Mouse (Mus musculus): ENCODE measurements at regions not wholly inside any gene's neighbourhood (a gene's known extent, or its start where the extent isn't known, plus 50 kb on each side); places are given as distances from the start of the nearest gene placed in this dataset.

- H3K4me1 ChIP-seq (ENCODE audit: insufficient read depth, low read length) = peaks cover 20% of the 10 kb centered on the region
- H3K27ac ChIP-seq (ENCODE audit: low read length) = no peak overlapping the region
- H3K9me3 ChIP-seq (ENCODE audit: low read length) = no peaks in the 10 kb centered on the region
- no peaks in the 10 kb centered on the region for H3K36me3 ChIP-seq (ENCODE audit: insufficient read depth, low read length)
- 0 out of 2 replicates have a peak, but pooled peaks have one; percentile 70 for ATAC-seq (ENCODE audit: low FRiP score, low TSS enrichment)
- H3K4me3 ChIP-seq (ENCODE audit: low read length) = no peak overlapping the region
- WGBS = 72% methylated on average over 9 of the region's 9 CpGs
- H3K27me3 ChIP-seq (ENCODE audit: insufficient read depth, low read length) = no peaks in the 10 kb centered on the region
- 0 out of 2 replicates have a peak overlapping the region, but pooled peaks have one; percentile 8 for H3K4me2 ChIP-seq (replicated peaks; ENCODE audit: low read depth, low read length)
- no peak overlapping the region for H3K9ac ChIP-seq (replicated peaks; ENCODE audit: low read length)
These were observed 212.0 kb upstream of the Jarid2 start for GRCm38 (mm10) chr13:44517312-44517711.

- no peaks in the 10 kb centered on the region for H3K9me3 ChIP-seq (ENCODE audit: low read length)
- H3K9ac ChIP-seq (replicated peaks; ENCODE audit: low read length) = no peak overlapping the region
- H3K4me2 ChIP-seq (replicated peaks; ENCODE audit: low read depth, low read length) = no peak overlapping the region
- no peak overlapping the region for H3K27ac ChIP-seq (ENCODE audit: low read length)
- H3K36me3 ChIP-seq (ENCODE audit: insufficient read depth, low read length) = no peaks in the 10 kb centered on the region
- H3K4me3 ChIP-seq (ENCODE audit: low read length) = no peak overlapping the region
- 83% methylated on average over 4 of the region's 4 CpGs for WGBS
- peaks cover 19% of the 10 kb centered on the region for H3K4me1 ChIP-seq (ENCODE audit: insufficient read depth, low read length)
- ATAC-seq (ENCODE audit: low FRiP score, low TSS enrichment) = no peak
- H3K27me3 ChIP-seq (ENCODE audit: insufficient read depth, low read length) = no peaks in the 10 kb centered on the region
These were observed 211.1 kb upstream of the Jarid2 start for GRCm38 (mm10) chr13:44518215-44518614.

DNA sequence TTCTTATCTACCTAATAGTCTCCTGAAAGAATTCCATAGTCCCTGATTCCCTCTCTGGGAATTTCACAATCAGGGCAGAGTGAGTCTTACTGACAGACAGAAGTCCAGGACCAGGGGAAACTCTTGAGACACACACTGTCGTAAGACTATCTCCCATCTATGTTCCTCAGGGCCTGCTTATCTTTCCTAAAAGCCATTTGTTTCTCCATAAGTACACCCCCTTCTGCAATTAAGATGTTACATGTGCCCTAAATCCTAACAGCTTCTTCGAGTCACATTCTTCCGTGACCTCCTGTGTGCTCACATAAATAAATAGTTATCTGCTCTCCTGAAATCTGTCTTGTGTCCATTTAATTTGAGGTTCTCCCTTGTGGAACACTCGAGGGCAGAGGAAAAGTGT, 205.8 kb upstream of the Jarid2 start:
- ATAC-seq (ENCODE audit: low FRiP score, low TSS enrichment) = no peak

DNA sequence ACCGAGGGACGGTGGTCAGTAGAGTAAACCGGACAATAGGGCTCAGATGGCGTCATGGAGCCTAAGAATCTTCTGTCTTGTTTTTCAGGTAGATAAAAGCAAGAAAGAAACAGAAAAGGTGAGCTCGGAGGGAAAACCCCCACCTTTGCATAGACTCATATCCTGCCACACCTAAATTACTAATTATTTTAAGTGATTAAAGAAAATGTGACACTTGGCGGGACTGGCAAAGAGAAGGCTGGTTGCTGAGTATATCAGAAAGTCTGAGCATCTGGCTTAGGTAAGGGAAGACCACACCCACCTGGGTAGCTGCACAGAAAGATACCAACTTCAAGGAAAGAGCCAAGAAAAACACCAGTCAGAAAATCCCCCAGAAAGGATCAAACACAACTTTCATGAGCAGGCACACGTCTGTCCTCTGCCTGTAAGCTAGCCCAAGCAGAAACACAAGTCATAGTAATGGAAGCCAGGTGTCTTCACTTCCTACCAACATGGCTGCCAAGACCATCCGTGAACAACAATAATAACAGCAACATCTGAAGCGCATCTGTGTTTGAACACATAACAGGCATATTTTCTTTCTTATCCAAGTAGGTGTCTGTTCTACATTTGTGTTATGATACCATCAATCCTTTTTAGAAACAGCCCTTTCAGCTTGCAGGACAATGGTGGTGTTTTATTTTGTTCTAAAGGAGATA, 198.3 kb upstream of the Jarid2 start:
- WGBS = 85% methylated on average over 9 of the region's 9 CpGs
- no peak for ATAC-seq (ENCODE audit: low FRiP score, low TSS enrichment)
- H3K27me3 ChIP-seq (ENCODE audit: insufficient read depth, low read length) = no peaks in the 10 kb centered on the region
- no peak overlapping the region for H3K27ac ChIP-seq (ENCODE audit: low read length)
- H3K36me3 ChIP-seq (ENCODE audit: insufficient read depth, low read length) = no peaks in the 10 kb centered on the region
- H3K9me3 ChIP-seq (ENCODE audit: low read length) = no peaks in the 10 kb centered on the region
- H3K4me2 ChIP-seq (replicated peaks; ENCODE audit: low read depth, low read length) = no peak overlapping the region
- H3K4me3 ChIP-seq (ENCODE audit: low read length) = no peak overlapping the region
- H3K9ac ChIP-seq (replicated peaks; ENCODE audit: low read length) = no peak overlapping the region
- H3K4me1 ChIP-seq (ENCODE audit: insufficient read depth, low read length) = no peaks in the 10 kb centered on the region

More for the DNA sequence above, 205.8 kb upstream of the Jarid2 start:
- Histone ChIP-seq H3K4me3 (ENCODE audit: low read length) (no peak overlapping the region), H3K4me2 (replicated peaks; ENCODE audit: low read depth, low read length) (no peak overlapping the region), H3K27ac (ENCODE audit: low read length) (no peak overlapping the region), H3K9ac (replicated peaks; ENCODE audit: low read length) (no peak overlapping the region), H3K4me1 (ENCODE audit: insufficient read depth, low read length) (no peaks in the 10 kb centered on the region), H3K27me3 (ENCODE audit: insufficient read depth, low read length) (no peaks in the 10 kb centered on the region), H3K36me3 (ENCODE audit: insufficient read depth, low read length) (no peaks in the 10 kb centered on the region), H3K9me3 (ENCODE audit: low read length) (no peaks in the 10 kb centered on the region)
- WGBS = 51% methylated on average over 4 of the region's 4 CpGs

- Histone ChIP-seq H3K9ac (replicated peaks; ENCODE audit: low read length) (no peak overlapping the region), H3K36me3 (ENCODE audit: insufficient read depth, low read length) (no peaks in the 10 kb centered on the region), H3K27ac (ENCODE audit: low read length) (no peak overlapping the region), H3K27me3 (ENCODE audit: insufficient read depth, low read length) (no peaks in the 10 kb centered on the region), H3K4me2 (replicated peaks; ENCODE audit: low read depth, low read length) (no peak overlapping the region), H3K4me3 (ENCODE audit: low read length) (no peak overlapping the region), H3K9me3 (ENCODE audit: low read length) (no peaks in the 10 kb centered on the region), H3K4me1 (ENCODE audit: insufficient read depth, low read length) (no peaks in the 10 kb centered on the region)
- 49% methylated on average over 11 of the region's 11 CpGs for WGBS
- no peak for ATAC-seq (ENCODE audit: low FRiP score, low TSS enrichment)
These were observed 196.6 kb upstream of the Jarid2 start for GRCm38 (mm10) chr13:44532631-44533180.

DNA sequence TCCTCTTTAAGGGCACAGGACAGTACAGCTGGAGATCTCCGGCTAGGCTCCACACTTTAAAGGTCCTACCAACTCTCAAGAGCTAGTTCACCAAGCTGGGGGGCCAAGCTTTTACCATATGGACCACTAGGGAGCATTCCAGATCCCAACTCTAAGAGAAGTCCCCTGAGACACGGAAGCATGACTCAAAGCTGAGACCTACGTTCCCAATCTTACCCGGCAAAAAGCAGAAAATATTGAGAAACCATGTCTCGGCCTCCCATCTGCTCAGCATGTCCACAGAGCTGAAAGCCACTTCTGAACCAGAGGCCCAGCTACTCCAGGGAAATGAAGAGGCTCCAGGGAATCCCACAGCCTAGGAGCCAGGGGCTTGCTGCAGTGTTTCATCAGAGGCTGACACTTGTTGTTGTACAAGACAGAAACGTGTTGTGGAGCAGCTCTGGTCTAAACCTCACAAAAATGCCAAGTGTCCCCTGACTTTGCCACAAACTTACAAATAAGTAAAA, 194.6 kb upstream of the Jarid2 start:
- H3K9me3 ChIP-seq (ENCODE audit: low read length) = no peaks in the 10 kb centered on the region
- ATAC-seq (ENCODE audit: low FRiP score, low TSS enrichment) = no peak
- H3K9ac ChIP-seq (replicated peaks; ENCODE audit: low read length) = no peak overlapping the region
- H3K36me3 ChIP-seq (ENCODE audit: insufficient read depth, low read length) = no peaks in the 10 kb centered on the region
- no peaks in the 10 kb centered on the region for H3K4me1 ChIP-seq (ENCODE audit: insufficient read depth, low read length)
- no peak overlapping the region for H3K4me2 ChIP-seq (replicated peaks; ENCODE audit: low read depth, low read length)
- no peak overlapping the region for H3K4me3 ChIP-seq (ENCODE audit: low read length)
- H3K27ac ChIP-seq (ENCODE audit: low read length) = no peak overlapping the region
- H3K27me3 ChIP-seq (ENCODE audit: insufficient read depth, low read length) = no peaks in the 10 kb centered on the region
- 89% methylated on average over 6 of the region's 6 CpGs for WGBS

DNA sequence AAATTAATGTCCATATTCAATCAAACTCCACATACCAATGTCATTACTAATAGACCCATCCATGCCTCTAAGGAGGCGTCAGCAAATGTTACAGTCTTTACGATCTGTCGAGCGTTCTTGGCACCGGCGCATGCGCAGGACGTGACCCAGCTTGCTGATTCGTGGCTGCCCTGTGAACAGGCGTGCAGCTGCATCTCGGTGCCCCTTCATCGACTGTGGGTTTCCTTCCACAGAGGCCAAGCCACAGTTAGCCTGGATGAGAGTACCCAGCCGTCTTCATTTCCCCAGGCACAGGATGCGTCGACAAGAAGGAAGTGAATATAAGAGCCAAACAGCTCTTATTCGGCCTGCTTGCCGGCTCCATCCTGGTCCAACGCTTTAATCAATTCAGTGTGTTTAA, 193.8 kb upstream of the Jarid2 start:
- no peak overlapping the region for H3K9ac ChIP-seq (replicated peaks; ENCODE audit: low read length)
- H3K4me2 ChIP-seq (replicated peaks; ENCODE audit: low read depth, low read length) = no peak overlapping the region

GRCm38 (mm10) chr13:44538238-44538637, 191.0 kb upstream of the Jarid2 start:
- Histone ChIP-seq H3K27me3 (ENCODE audit: insufficient read depth, low read length) (no peaks in the 10 kb centered on the region), H3K4me2 (replicated peaks; ENCODE audit: low read depth, low read length) (no peak overlapping the region), H3K4me1 (ENCODE audit: insufficient read depth, low read length) (no peaks in the 10 kb centered on the region), H3K9ac (replicated peaks; ENCODE audit: low read length) (no peak overlapping the region), H3K36me3 (ENCODE audit: insufficient read depth, low read length) (no peaks in the 10 kb centered on the region), H3K9me3 (ENCODE audit: low read length) (no peaks in the 10 kb centered on the region), H3K4me3 (ENCODE audit: low read length) (no peak overlapping the region), H3K27ac (ENCODE audit: low read length) (no peak overlapping the region)
- 92% methylated on average over 7 of the region's 7 CpGs for WGBS
- ATAC-seq (ENCODE audit: low FRiP score, low TSS enrichment) = no peak

More for the DNA sequence above, 193.8 kb upstream of the Jarid2 start:
- Histone ChIP-seq H3K4me1 (ENCODE audit: insufficient read depth, low read length) (no peaks in the 10 kb centered on the region), H3K9me3 (ENCODE audit: low read length) (no peaks in the 10 kb centered on the region), H3K4me3 (ENCODE audit: low read length) (no peak overlapping the region), H3K27ac (ENCODE audit: low read length) (no peak overlapping the region), H3K27me3 (ENCODE audit: insufficient read depth, low read length) (no peaks in the 10 kb centered on the region), H3K36me3 (ENCODE audit: insufficient read depth, low read length) (no peaks in the 10 kb centered on the region)
- 78% methylated on average over 18 of the region's 18 CpGs for WGBS
- no peak for ATAC-seq (ENCODE audit: low FRiP score, low TSS enrichment)

DNA sequence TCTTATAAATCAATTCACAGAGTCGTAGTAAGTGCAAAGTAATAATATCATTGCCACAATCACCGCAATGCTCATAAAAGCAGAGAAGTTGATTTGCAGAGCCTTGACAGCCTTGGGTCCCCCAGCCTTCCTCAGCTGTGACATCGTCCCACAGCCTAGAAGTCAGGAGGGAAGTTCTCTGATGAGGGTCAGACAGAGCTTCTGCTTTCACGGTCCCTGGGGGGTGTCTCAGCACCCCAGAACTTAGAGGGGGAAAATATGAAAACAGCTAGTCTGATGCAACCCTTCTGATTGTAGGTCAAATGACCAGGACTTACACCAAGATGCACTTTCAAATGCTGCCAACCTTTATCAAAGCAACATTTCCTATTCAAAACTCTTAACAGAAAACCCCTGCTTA, 188.9 kb upstream of the Jarid2 start:
- H3K9ac ChIP-seq (replicated peaks; ENCODE audit: low read length) = no peak overlapping the region
- ATAC-seq (ENCODE audit: low FRiP score, low TSS enrichment) = no peak
- no peaks in the 10 kb centered on the region for H3K27me3 ChIP-seq (ENCODE audit: insufficient read depth, low read length)
- H3K4me3 ChIP-seq (ENCODE audit: low read length) = no peak overlapping the region
- H3K36me3 ChIP-seq (ENCODE audit: insufficient read depth, low read length) = no peaks in the 10 kb centered on the region
- 35% methylated on average over 4 of the region's 4 CpGs for WGBS
- H3K4me2 ChIP-seq (replicated peaks; ENCODE audit: low read depth, low read length) = no peak overlapping the region
- no peaks in the 10 kb centered on the region for H3K9me3 ChIP-seq (ENCODE audit: low read length)
- no peaks in the 10 kb centered on the region for H3K4me1 ChIP-seq (ENCODE audit: insufficient read depth, low read length)
- H3K27ac ChIP-seq (ENCODE audit: low read length) = no peak overlapping the region

GRCm38 (mm10) chr13:44541243-44541653, 188.0 kb upstream of the Jarid2 start:
- WGBS = 54% methylated on average over 5 of the region's 5 CpGs
- H3K4me3 ChIP-seq (ENCODE audit: low read length) = no peak overlapping the region
- no peaks in the 10 kb centered on the region for H3K27me3 ChIP-seq (ENCODE audit: insufficient read depth, low read length)
- no peak overlapping the region for H3K27ac ChIP-seq (ENCODE audit: low read length)
- no peaks in the 10 kb centered on the region for H3K9me3 ChIP-seq (ENCODE audit: low read length)
- no peak overlapping the region for H3K4me2 ChIP-seq (replicated peaks; ENCODE audit: low read depth, low read length)
- H3K36me3 ChIP-seq (ENCODE audit: insufficient read depth, low read length) = no peaks in the 10 kb centered on the region
- H3K9ac ChIP-seq (replicated peaks; ENCODE audit: low read length) = no peak overlapping the region
- H3K4me1 ChIP-seq (ENCODE audit: insufficient read depth, low read length) = no peaks in the 10 kb centered on the region
- no peak for ATAC-seq (ENCODE audit: low FRiP score, low TSS enrichment)

All from kidney, embryonic 16.5 days (tissue).